Mouse (Mus musculus) A20 (cell line): ENCODE measurements around the gene Slc7a14.

Source experiments
- DNase-seq: peaks from one replicate; pipeline ENCODE4 v3.0.0-alpha.2; 2011; ENCODE audit warnings: low read depth, low spot score

Gene Slc7a14

GRCm38 (mm10) chr3:31209001-31209400 is 101.2 kb downstream of the Slc7a14 start:
- DNase-seq = no peak

DNA sequence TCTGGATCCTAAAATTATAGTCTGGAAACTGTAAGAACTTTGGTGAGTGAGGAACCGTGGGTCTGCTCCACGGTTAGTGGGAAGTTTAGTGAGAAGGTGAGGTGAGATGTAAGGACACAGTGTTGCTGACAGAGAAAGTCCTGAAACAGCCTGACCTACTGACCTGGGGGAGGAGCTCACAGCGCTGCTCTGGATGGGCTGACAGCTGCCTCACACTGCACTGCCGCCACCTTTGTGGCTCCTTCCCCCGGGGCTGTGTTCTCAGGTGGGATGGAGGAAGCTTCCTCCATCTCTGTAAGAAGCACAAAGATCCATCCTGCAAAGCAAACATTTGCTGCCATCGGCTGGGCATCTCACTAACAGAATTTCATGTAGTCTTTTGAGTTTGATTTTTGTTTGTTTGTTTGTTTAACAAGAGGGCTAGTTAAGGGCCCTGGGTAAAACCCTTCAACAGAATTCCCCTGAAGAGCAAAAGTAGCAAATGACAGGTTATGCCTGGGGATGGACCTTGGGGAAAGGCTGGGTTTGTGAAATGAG is 101.7 kb downstream of the Slc7a14 start:
- no peak for DNase-seq

DNA sequence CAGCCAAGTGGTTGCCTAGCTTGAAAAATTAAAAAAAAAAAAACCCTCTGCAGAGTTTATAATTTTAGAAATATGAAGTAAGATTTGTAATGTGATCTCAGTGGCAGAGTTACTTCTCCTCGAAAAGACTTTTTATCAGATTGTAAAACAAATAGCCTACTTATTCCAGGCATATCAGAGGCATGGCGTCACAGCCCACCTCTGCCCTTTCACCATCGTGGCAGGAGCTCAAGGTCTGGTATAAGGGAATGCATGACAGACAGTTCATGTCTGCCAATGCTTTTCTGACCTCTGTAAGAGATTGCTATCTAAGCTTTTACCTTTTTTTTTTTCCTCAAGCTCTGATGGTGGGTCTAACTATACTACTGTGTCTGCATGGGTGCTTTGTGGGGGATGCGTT is 102.1 kb downstream of the Slc7a14 start:
- DNase-seq = no peak

GRCm38 (mm10) chr3:31205167-31205566 is 105.0 kb downstream of the Slc7a14 start:
- DNase-seq = no peak

GRCm38 (mm10) chr3:31203947-31204346 is 106.2 kb downstream of the Slc7a14 start:
- DNase-seq = no peak

- no peak for DNase-seq
These were observed 110.9 kb downstream of the Slc7a14 start for GRCm38 (mm10) chr3:31199162-31199877.

GRCm38 (mm10) chr3:31191402-31191801 is 118.8 kb downstream of the Slc7a14 start:
- DNase-seq = no peak

GRCm38 (mm10) chr3:31190342-31190741 is 119.8 kb downstream of the Slc7a14 start:
- DNase-seq = no peak

- no peak for DNase-seq
These were observed 143.8 kb downstream of the Slc7a14 start for GRCm38 (mm10) chr3:31166365-31166871.

DNA sequence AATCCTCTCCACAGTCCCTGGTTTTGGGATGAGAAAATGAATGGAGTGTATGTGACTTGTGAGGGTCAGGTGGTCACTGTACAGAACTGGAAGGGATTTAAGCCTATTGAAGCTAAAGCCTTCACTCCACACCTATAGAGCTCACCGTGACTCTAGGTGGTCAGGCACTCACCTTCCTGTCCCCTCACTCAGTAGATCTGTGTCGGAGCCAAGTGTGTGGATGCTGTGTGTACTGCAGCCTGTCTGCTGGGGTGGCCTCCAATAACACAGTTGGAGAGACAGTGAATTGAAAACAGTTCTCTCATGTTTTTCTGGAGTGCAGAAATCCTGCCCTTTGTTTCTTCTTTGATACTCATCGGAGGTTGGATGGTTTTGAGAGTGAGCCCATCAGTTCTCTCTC is 144.4 kb downstream of the Slc7a14 start:
- DNase-seq = no peak

DNA sequence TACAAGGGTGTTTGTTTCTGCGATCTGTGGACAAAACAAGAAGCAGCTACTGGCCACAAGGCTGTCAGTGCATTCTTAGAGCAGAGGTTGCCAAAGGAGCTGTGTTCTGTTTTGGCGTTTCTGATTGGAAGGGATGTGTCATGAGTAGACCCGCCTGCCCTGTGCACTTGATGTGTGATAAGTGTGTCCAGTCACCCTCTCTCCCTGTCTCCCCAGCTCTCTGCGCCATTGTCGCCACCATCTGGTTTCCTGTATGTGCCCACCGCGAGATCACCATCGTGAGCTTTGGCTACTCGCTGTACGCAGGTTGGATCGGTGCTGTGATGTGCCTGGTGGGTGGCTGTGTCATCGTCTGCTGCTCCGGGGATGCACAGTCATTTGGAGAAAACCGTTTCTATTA is 147.3 kb downstream of the Slc7a14 start:
- no peak for DNase-seq

GRCm38 (mm10) chr3:31161336-31161735 is 148.8 kb downstream of the Slc7a14 start:
- no peak for DNase-seq

GRCm38 (mm10) chr3:31160046-31160445 is 150.1 kb downstream of the Slc7a14 start:
- no peak for DNase-seq

GRCm38 (mm10) chr3:31157776-31158175 is 152.4 kb downstream of the Slc7a14 start:
- DNase-seq = no peak

DNA sequence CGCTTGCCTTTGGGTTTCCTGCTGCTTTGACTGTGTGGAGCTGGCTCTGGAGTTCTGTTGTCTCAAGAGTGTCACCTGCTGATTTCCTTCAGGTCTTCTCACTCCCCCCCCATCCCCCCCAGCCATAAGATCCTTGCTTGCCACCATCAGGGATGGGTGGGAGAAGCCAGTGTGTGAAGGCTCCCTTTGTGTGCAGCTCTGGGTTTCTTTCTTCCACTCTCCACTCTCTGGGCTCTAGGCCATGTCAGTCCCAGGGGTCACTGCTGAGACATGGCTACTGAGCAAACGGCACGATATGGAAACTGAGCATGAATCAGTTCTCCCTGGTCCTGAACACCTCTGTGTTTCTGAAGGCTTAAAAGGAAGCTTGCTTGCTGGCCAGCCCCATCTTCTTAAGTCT is 154.1 kb downstream of the Slc7a14 start:
- no peak for DNase-seq
